Mouse (Mus musculus) midbrain, embryonic 15.5 days (tissue): ENCODE results near the gene Fam107a. TPM values are rescaled to one million over a fixed set of nuclear protein-coding genes. Genes with fewer than 3 reads are reported as not detected.

Experiments used
- ATAC-seq: fragments of 200-750 bp; cut with Nextera tagmentation; replicated peaks from 2 replicates; pipeline ENCODE4 v1.8.0; 2017; ENCODE audit warnings: moderate TSS enrichment
- H3K27ac ChIP-seq: fragments of 300-500 bp; sonication (generic); 2 replicates; pipeline ENCODE4 v1.5.1; 2015; ENCODE audit warnings: mild to moderate bottlenecking, inconsistent platforms
- H3K27me3 ChIP-seq: fragments of 300-500 bp; sonication (generic); replicated peaks from 2 replicates; pipeline ENCODE4 v1.6.1; 2015; ENCODE audit warnings: inconsistent platforms
- H3K36me3 ChIP-seq: fragments of 300-500 bp; sonication (generic); replicated peaks from 2 replicates; pipeline ENCODE4 v1.6.1; 2015; ENCODE audit warnings: inconsistent platforms
- H3K4me1 ChIP-seq: fragments of 300-500 bp; sonication (generic); 2 replicates; pipeline ENCODE4 v1.6.1; 2015; ENCODE audit warnings: inconsistent platforms
- H3K4me2 ChIP-seq: fragments of 300-500 bp; sonication (generic); 2 replicates; pipeline ENCODE4 v1.6.1; 2015; ENCODE audit warnings: inconsistent platforms, mild to moderate bottlenecking, moderate library complexity
- H3K4me3 ChIP-seq: fragments of 300-500 bp; sonication (generic); 2 replicates; pipeline ENCODE4 v1.5.1; 2015; ENCODE audit warnings: mild to moderate bottlenecking, inconsistent platforms
- H3K9ac ChIP-seq: fragments of 300-500 bp; sonication (generic); 2 replicates; pipeline ENCODE4 v1.6.1; 2015; ENCODE audit warnings: mild to moderate bottlenecking, inconsistent platforms
- H3K9me3 ChIP-seq: fragments of 300-500 bp; sonication (generic); 2 replicates; pipeline ENCODE4 v1.6.1; 2016; ENCODE audit warnings: inconsistent platforms
- WGBS: fragments of 180-500 bp; shearing (Covaris S2); methylation state at CpG from one replicate; pipeline ENCODE4 v1.1.7; 2015; ENCODE audit warnings: mixed read lengths; 5-methylcytosine and 5-hydroxymethylcytosine counted together
- polyA plus RNA-seq: library from polyadenylated mRNA; unstranded; fragments of >200 nt; fragmentation: Nextera tagmentation; extraction: Ambion mirVana; gene quantifications from 2 replicates; pipeline ENCODE4 v1.2.1, GENCODE M21; 2015

The Fam107a gene
- polyA plus RNA-seq, result 0.66 and 0.68 TPM in 2 replicates

DNA sequence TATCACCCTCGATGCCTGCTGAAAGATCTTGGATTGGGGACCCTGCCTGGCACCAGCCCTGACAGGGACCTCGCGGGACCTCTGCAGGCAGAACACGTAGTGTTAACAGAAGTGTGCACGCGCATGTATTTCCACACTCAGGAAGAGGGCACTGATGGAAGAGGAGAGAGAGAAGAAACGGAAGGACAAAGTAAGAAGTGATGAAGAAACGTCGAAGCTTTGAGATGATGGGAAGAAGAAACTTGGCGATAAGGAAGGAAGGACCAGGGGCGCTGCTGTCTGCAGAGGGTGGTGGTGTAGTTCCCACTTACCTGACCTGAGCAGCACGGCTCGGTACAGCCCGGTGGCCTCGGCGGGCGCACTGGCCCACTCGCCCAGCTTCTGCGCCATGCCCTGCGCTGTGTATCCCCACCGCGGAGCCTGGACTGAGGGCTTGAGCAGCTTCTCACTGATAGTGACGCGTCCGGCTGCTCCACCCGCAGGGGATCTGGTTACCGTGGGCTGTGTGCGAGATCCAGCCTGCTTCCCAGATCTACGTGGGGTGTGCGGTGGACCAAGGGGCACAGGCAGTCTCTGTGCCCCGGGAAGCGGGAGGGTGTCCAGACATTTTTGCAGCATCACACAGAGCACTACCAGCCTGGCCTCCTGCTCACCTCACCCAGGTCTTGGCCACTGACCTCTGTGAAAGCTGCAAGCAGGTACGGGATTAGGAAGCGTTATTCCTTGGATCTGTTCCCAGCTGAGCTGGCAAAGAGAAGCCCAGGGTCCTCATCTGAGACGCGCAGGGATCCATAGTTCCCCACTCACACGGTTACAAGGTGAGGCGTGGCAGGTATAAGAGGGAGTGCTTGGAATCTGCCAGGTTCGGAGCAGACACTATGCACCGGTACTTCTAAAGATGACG is at the start of gene Fam107a:
Fam107a (minus strand) TSS at position 830 of the 904 bp plus-strand sequence.
- WGBS, result 11% methylated on average over 41 of the region's 41 CpGs
- H3K27me3 ChIP-seq, result peaks cover 38% of the 10 kb centered on the region
- H3K4me2 ChIP-seq, result peak within 1 kb of the TSS; percentile 56
- no peak within 1 kb of the TSS for H3K27ac ChIP-seq
- H3K36me3 ChIP-seq, result no peaks in the 10 kb centered on the region
- H3K9ac ChIP-seq, result no peak within 1 kb of the TSS; the same call in 1 of the 2 replicates
- H3K4me3 ChIP-seq, result peak within 1 kb of the TSS; percentile 34
- peak; percentile 74 for ATAC-seq
- no peaks in the 10 kb centered on the region for H3K9me3 ChIP-seq
- H3K4me1 ChIP-seq, result peaks cover 18% of the 10 kb centered on the region

- no peaks in the 10 kb centered on the region for H3K36me3 ChIP-seq
- H3K9ac ChIP-seq, result no peak overlapping the region
- peaks cover 11% of the 10 kb centered on the region; the same call in 1 of the 2 replicates for H3K4me1 ChIP-seq
- no peak overlapping the region for H3K4me3 ChIP-seq
- ATAC-seq, result peak; percentile 55; the same call in 1 of the 2 replicates
- no peaks in the 10 kb centered on the region for H3K27me3 ChIP-seq
- no peak overlapping the region for H3K27ac ChIP-seq
- 0% methylated on average over 1 of the region's 1 CpGs for WGBS
- no peaks in the 10 kb centered on the region for H3K9me3 ChIP-seq
- H3K4me2 ChIP-seq, result no peak overlapping the region
Measured at GRCm38 (mm10) chr14:8367121-8367520, 49.3 kb upstream of the Fam107a start.

- peaks cover 11% of the 10 kb centered on the region; the same call in 1 of the 2 replicates for H3K4me1 ChIP-seq
- H3K9ac ChIP-seq, result no peak overlapping the region
- H3K27ac ChIP-seq, result no peak overlapping the region
- H3K4me3 ChIP-seq, result no peak overlapping the region
- 77% methylated on average over 6 of the region's 6 CpGs for WGBS
- no peaks in the 10 kb centered on the region for H3K27me3 ChIP-seq
- no peaks in the 10 kb centered on the region for H3K36me3 ChIP-seq
- no peak for ATAC-seq
- H3K4me2 ChIP-seq, result no peak overlapping the region
- no peaks in the 10 kb centered on the region for H3K9me3 ChIP-seq
Measured at GRCm38 (mm10) chr14:8365833-8366232, 48.0 kb upstream of the Fam107a start.

GRCm38 (mm10) chr14:8356836-8357235 is 39.0 kb upstream of the Fam107a start:
- no peak; the same call in 1 of the 2 replicates for ATAC-seq
- no peaks in the 10 kb centered on the region for H3K36me3 ChIP-seq
- no peak overlapping the region for H3K4me2 ChIP-seq
- H3K4me1 ChIP-seq, result 0 out of 2 replicates have a peak, but pooled peaks cover 3% of the 10 kb centered on the region
- WGBS, result 86% methylated on average over 9 of the region's 9 CpGs
- H3K27ac ChIP-seq, result no peak overlapping the region
- H3K9me3 ChIP-seq, result no peaks in the 10 kb centered on the region
- no peak overlapping the region for H3K4me3 ChIP-seq
- no peak overlapping the region for H3K9ac ChIP-seq
- H3K27me3 ChIP-seq, result no peaks in the 10 kb centered on the region

GRCm38 (mm10) chr14:8355999-8356501 is 38.2 kb upstream of the Fam107a start:
- Histone ChIP-seq H3K4me3 (no peak overlapping the region), H3K9me3 (no peaks in the 10 kb centered on the region), H3K4me1 (0 out of 2 replicates have a peak, but pooled peaks cover 3% of the 10 kb centered on the region), H3K27ac (no peak overlapping the region), H3K9ac (no peak overlapping the region), H3K27me3 (no peaks in the 10 kb centered on the region), H3K4me2 (no peak overlapping the region), H3K36me3 (no peaks in the 10 kb centered on the region)
- ATAC-seq, result peak; percentile 79
- WGBS, result 44% methylated on average over 6 of the region's 6 CpGs

DNA sequence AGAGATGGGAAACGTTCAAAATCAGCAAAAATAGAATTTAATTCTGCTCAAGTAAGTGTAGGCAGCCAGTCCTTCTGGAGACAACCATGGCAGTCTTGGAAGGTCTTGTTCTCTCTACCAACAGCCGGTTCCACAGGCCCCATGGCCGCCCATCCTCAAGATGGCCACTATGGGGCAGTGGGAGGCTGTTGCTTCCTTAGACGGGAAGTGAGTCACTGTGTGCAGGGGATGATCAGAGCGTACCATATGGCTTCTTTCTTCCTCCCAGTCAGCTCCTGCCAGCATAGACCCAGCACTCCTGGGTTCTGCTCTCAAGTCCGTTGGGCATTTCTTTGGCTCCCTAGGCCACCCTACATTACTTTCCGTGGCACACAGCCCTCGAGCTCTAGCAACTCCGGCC is 31.1 kb upstream of the Fam107a start:
- Histone ChIP-seq H3K9me3 (no peaks in the 10 kb centered on the region), H3K27me3 (no peaks in the 10 kb centered on the region), H3K4me3 (no peak overlapping the region), H3K27ac (no peak overlapping the region), H3K36me3 (no peaks in the 10 kb centered on the region), H3K4me1 (no peaks in the 10 kb centered on the region), H3K4me2 (no peak overlapping the region), H3K9ac (no peak overlapping the region)
- no peak for ATAC-seq
- 81% methylated on average over 9 of the region's 9 CpGs for WGBS

DNA sequence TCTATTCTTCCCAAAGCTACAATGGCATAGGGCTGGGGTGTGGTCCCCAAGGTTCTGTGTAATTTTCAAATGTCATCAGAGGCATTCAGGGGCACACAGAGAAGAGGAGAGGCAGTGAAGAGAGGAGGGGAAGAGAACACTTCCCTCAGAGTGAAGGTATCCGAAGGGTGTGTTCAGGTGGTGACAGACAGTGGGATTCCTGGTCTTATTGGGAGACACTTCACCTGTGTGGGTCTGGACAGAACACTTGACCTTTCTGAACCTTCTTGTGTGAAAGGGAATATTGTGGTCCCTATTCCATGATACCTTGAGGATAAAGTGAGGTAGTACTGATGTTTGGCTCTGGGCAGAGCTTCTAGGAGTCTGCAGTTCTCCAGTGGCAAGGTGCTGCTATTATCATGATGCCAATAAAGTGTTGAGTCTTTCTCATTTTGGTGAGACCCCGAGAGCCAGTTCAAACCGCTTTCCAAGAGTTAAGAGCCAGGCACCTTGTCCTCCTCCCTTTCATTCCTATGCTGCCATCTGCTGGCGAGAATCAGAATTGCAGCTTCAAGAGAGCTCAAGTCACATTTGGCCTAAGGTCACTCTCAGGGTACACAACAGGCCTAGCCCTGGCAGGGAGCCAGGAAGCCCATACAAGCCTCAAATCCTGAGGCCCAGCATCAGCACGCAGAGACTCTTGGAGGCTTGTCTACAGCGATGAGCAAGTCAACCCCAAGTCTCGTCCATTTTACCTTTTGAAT is 28.6 kb upstream of the Fam107a start:
- WGBS, result 20% methylated on average over 7 of the region's 7 CpGs
- H3K9ac ChIP-seq, result no peak overlapping the region
- no peak overlapping the region for H3K27ac ChIP-seq
- no peaks in the 10 kb centered on the region for H3K4me1 ChIP-seq
- no peaks in the 10 kb centered on the region for H3K27me3 ChIP-seq
- H3K4me3 ChIP-seq, result no peak overlapping the region
- no peaks in the 10 kb centered on the region for H3K36me3 ChIP-seq
- peak; percentile 57 for ATAC-seq
- H3K9me3 ChIP-seq, result no peaks in the 10 kb centered on the region
- no peak overlapping the region for H3K4me2 ChIP-seq

DNA sequence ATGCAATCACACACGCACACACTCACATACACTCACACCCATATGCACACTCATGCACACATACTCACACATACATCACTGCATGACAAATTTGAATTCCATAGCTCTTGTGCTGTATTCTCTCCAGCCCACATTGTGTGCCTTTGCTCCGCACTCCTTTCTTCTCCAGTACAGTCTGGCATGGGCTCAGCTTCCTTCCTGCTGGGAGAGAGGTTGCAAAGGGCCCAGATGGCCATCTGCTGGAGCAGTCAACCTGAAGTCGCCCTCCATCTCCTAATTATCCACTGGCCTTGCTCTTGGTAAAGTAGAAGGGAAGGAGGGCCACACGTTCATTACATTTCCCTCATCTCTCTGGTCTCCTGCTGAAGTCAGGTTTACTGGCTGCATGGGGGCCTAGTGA is 27.7 kb upstream of the Fam107a start:
- H3K4me1 ChIP-seq, result no peaks in the 10 kb centered on the region
- WGBS, result 71% methylated on average over 4 of the region's 4 CpGs
- no peaks in the 10 kb centered on the region for H3K36me3 ChIP-seq
- H3K9ac ChIP-seq, result no peak overlapping the region
- H3K4me2 ChIP-seq, result no peak overlapping the region
- H3K27me3 ChIP-seq, result no peaks in the 10 kb centered on the region
- H3K9me3 ChIP-seq, result no peaks in the 10 kb centered on the region
- ATAC-seq, result no peak
- H3K27ac ChIP-seq, result no peak overlapping the region
- H3K4me3 ChIP-seq, result no peak overlapping the region

- Histone ChIP-seq H3K27ac (no peak overlapping the region), H3K4me2 (no peak overlapping the region), H3K27me3 (no peaks in the 10 kb centered on the region), H3K36me3 (no peaks in the 10 kb centered on the region), H3K9me3 (no peaks in the 10 kb centered on the region), H3K9ac (no peak overlapping the region), H3K4me3 (no peak overlapping the region), H3K4me1 (no peaks in the 10 kb centered on the region)
- WGBS, result 71% methylated on average over 5 of the region's 5 CpGs
- ATAC-seq, result no peak
Measured at GRCm38 (mm10) chr14:8342509-8343106, 24.8 kb upstream of the Fam107a start.

GRCm38 (mm10) chr14:8340226-8340625 is 22.4 kb upstream of the Fam107a start:
- 69% methylated on average over 4 of the region's 4 CpGs for WGBS
- no peak overlapping the region for H3K9ac ChIP-seq
- no peak overlapping the region for H3K4me2 ChIP-seq
- H3K4me1 ChIP-seq, result no peaks in the 10 kb centered on the region
- H3K27ac ChIP-seq, result no peak overlapping the region
- ATAC-seq, result no peak
- no peak overlapping the region for H3K4me3 ChIP-seq
- no peaks in the 10 kb centered on the region for H3K27me3 ChIP-seq
- H3K36me3 ChIP-seq, result no peaks in the 10 kb centered on the region
- H3K9me3 ChIP-seq, result no peaks in the 10 kb centered on the region

- H3K9me3 ChIP-seq, result no peaks in the 10 kb centered on the region
- H3K27ac ChIP-seq, result no peak overlapping the region
- no peak overlapping the region for H3K9ac ChIP-seq
- 70% methylated on average over 10 of the region's 10 CpGs for WGBS
- H3K4me2 ChIP-seq, result no peak overlapping the region
- no peak overlapping the region for H3K4me3 ChIP-seq
- ATAC-seq, result no peak
- no peaks in the 10 kb centered on the region for H3K36me3 ChIP-seq
- H3K27me3 ChIP-seq, result no peaks in the 10 kb centered on the region
- H3K4me1 ChIP-seq, result no peaks in the 10 kb centered on the region
Measured at GRCm38 (mm10) chr14:8335947-8336346, 18.1 kb upstream of the Fam107a start.

DNA sequence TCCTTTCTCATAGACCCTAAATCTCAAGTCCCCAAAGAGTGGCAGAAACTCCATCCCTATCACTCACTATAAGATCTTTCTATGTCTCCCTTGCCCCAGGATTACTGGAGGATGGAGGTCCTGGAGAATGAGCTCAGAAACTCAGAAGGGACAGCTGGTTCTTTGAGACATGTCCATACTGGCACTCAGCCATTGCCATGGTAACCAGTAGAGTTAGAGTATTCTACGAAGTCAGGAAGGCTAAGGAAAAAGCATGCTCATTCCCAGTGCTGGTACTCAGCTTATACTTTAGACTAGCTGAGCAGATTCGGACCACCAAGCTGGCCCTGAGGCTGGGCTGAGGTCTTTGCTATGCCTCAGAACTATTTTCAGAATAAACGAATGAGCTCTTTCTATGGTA is 16.7 kb upstream of the Fam107a start:
- no peaks in the 10 kb centered on the region for H3K27me3 ChIP-seq
- no peak overlapping the region for H3K9ac ChIP-seq
- ATAC-seq, result no peak
- H3K9me3 ChIP-seq, result no peaks in the 10 kb centered on the region
- H3K27ac ChIP-seq, result no peak overlapping the region
- H3K4me2 ChIP-seq, result no peak overlapping the region
- peaks cover 7% of the 10 kb centered on the region; the same call in 1 of the 2 replicates for H3K4me1 ChIP-seq
- 73% methylated on average over 3 of the region's 3 CpGs for WGBS
- no peaks in the 10 kb centered on the region for H3K36me3 ChIP-seq
- H3K4me3 ChIP-seq, result no peak overlapping the region
